Mouse (Mus musculus) embryo, embryonic 11 days (tissue): Measurements from ENCODE around the gene Traf2.

Experiments
- DNase-seq: peaks from one replicate; pipeline ENCODE4 v3.0.0-alpha.2; 2015

Gene Traf2

DNA sequence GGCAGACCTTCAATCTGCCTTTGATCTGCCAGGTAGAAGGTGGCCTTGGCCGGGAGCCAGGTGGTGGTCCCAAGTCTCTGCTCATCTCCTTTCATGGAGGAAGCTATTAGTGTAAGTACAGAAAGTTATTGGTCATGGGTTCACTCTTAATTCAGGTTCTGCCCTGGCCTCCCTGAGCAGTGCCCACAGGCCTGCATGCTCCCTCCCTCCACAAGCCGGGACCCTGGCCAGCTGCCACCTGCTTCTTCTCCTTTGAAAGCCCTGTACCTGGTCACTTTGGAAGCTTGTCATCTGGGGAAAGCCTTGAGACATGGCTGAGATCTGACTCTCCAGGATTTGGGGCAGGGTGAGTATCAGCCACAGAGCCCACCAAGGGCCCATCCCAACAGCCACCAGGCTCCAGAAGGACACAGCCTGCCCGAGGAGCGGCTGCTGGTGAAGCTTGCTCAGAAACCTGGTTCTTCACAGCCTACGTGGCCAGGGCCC is 53.2 kb downstream of the Traf2 start, which contains the start of gene Lcn12:
Lcn12 (minus strand) TSS at position 436 of the 486 bp plus-strand sequence.
- DNase-seq: no peak

DNA sequence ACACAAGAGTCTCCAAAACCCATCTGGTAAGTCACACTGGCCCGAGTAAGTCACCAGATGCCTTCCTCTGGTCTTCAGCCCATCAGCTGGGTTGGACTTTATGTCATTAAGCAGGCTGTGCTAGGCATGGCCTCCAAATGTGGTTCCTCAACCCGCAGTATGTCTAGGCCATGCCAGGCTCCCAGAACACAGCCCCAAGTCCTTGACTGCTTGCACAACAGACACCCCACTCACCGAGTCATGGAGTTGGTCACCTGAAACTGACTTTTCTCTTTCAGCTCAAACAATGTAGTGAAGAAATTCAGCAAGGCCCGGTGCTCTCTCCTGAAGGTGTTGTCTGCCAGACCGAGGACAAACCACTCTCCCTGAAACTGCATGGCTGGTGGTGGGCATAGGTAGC is 53.8 kb downstream of the Traf2 start:
- no peak for DNase-seq

DNA sequence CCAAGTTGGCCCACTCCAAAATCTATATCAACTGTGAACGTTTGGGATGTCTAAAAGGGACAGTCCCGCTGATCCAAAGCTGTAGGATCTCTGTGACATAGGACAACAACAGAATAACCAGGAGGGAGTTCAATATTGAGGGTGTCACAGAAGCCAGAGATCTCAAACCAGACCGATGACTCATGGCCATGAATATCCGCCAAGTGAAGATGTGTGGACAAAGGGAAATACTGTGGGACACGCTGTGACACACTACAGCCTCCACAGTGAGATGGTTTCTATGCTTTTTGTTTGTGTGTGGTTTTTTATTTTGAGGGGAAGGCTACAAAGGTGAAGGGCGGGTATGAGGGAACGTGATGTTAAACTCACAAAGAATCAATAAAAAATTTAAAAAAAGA is 58.1 kb downstream of the Traf2 start:
- DNase-seq: no peak

- no peak for DNase-seq
Observed at GRCm38 (mm10) chr2:25487965-25488670, 58.6 kb downstream of the Traf2 start.

GRCm38 (mm10) chr2:25484901-25485647 is 61.7 kb downstream of the Traf2 start:
- no peak for DNase-seq

DNA sequence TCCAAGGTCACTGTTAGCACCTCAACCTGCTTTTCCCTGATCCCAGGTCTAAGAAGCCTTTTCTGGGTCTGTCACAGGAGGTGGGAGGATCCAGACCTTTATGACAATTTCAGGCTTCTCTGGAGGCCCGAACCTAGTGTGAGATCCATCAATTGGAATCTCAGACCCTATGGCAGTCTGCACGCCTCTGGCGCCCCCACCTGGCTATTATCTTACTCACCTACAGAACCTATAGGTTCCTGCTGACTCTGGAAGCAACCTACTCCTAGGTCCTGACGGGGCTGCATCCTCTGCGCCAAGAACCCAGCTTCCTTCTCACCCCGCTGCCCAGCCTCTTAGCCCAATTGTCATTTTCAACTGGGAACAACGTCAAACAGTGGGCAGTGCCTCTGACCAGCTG is 63.8 kb downstream of the Traf2 start:
- peak; percentile 58 for DNase-seq

GRCm38 (mm10) chr2:25480541-25480940 is 66.2 kb downstream of the Traf2 start:
- DNase-seq: no peak

GRCm38 (mm10) chr2:25479551-25480311 is 67.0 kb downstream of the Traf2 start:
- DNase-seq: no peak

- no peak for DNase-seq
Observed at GRCm38 (mm10) chr2:25477967-25478675, 68.6 kb downstream of the Traf2 start.

DNA sequence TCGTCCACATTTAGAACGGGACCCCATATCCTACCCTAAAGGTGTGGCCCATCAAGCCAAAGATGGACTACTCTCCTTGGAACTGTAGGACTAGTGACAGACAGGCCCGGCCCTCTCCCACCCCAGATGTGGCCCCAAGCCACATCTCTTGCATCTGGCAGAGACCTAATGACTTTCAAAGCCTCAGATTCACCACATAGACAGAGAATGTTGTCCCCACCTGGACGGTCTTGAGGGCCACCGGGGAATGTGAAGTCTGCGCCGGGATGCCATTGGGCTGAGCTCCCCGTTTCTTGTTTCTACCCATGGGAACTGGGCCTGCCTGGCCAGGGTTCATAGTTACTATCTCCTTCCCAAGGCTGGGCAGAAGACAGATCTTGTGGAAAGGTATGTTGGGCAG is 69.2 kb downstream of the Traf2 start:
- DNase-seq: no peak

- no peak for DNase-seq
Observed at GRCm38 (mm10) chr2:25472550-25472949, 74.2 kb downstream of the Traf2 start.

DNA sequence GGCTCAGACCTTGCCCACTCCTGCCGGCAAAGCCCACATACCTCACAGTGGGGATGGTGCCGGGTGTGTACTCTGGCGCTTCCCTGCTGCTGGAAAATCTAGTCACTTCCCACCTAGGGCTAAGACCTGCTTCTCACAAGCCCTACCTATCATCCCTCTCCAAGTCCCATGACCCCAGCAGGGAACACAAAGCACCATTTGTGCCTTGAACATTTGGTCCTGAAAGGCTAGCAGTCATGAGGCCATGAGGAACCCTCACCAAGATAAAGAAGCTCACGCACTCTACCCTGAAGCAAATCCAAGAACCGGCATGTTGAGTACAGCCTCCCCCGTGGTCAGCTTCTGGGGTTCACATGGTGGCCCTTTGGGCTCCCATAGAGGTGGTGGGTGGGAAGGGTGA is 76.8 kb downstream of the Traf2 start, which contains the start of gene Ptgds:
Ptgds (minus strand) TSS at position 78 of the 400 bp plus-strand sequence.
- DNase-seq: no peak

GRCm38 (mm10) chr2:25468962-25469915 is 77.5 kb downstream of the Traf2 start:
- no peak for DNase-seq
